Mouse (Mus musculus) layer of hippocampus, postnatal 10 days (tissue): ENCODE measurements around the gene Gfer. TPM values are rescaled to one million over a fixed set of nuclear protein-coding genes. Genes with fewer than 3 reads are reported as not detected.
"Not testable (repeated sequence)": the region's sequence is repeated elsewhere in the genome, so short reads cannot be mapped to it uniquely, and the experiment has no call there.

Experiments used
- DNase-seq, 2 experiments: peaks; one replicate each; pipeline ENCODE4 v3.0.0; 2021; ENCODE audit warnings: low spot score in 2 of 2
- total RNA-seq, 2 experiments: library from RNA; stranded (reverse); gene quantifications; 2 replicates each; pipeline ENCODE4 v1.2.3; 2021

Gene Gfer
- total RNA-seq, 2 experiments from 2014 or later = 19.3 to 22.4 TPM

DNA sequence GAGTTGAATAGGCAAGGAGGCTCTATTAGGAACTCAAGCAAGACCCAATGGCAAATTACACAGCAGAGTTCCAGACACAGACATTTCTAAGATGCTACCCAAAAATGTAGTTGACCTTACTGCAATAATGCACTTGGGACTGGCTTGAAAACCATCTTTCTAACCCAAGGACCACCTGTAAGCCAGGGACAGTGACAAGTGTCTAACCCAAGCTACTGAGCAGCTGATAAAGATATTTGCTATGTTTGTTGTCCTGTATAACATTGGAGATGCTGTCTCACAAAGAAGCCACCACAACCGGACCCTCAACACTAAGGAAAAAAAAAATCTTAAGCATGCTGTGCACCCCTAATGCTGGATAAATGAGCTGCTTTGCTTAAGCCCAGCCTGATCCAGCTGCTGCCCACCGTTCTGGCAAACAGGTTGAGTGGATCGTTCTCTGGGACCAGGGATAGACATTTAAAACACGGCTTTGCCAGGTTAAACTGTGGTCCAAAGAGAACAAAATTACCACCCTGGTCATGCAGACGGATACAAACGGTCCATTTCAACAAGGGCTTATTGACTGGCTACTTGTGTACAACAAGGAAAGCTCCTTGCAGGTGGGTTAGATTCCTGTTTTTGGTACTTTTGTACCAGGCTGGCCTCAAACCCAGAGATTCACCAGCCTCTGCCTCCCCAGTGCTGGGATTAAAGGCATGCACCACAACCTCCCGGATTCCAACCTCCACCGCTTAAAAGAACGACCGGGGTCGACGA lies 27.3 kb upstream of the Gfer start:
- no peak for DNase-seq

DNA sequence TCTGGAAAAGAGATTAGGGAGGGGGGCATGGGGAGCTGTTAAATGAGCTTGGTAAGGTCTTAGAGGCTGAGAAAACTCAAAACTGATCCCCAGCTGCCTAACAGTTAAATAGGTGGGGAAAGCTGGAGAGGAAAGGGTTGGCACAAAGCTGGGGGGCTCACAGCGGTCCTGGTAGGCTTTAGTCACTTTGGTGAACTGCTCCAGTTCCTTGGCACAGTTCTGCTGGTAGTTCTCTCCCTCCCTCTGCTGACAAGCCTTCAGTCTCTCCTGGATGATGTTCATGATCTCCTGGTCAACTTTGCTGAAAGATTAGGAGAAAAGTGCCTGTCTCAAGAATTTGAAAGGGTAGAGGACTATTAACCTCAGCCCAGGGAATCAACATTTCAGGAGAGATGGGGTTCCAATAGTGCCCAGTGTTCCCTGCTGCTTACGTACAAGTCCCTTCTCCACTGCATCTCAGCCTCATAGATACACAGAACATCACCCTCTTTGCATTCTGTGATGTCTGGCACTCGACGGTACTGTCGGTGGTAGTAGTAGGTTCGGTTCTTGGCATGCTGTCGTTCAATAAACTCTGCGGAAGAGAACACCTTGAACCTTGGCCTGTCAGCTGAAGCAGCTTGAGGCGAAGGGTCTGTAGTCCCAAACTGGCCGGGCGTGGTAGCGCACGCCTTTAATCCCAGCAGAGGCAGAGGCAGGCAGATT lies 26.4 kb upstream of the Gfer start:
- no peak for DNase-seq

DNA sequence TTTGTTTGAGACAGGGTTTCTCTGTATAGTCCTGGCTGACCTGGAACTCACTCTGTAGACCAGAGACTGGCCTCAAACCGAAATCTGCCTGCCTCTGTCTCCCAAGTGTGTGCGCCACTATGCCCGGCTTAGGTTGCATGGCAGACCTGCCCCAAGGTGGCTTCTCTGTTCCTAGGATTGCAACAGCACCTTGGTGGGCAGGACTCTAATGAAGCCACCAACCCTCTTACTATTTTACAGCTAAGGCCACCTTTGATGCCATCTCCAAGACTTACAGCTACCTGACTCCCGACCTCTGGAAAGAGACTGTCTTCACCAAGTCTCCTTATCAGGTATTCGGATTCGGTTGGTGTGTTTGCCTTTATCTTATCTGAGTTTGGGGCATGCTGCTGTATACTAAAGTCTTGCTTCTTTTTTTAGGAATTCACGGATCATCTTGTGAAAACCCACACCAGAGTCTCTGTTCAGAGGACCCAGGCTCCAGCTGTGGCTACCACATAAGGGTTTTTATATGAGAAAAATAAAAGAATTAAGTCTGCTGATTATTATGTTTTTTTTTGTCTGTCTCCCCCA lies 25.5 kb upstream of the Gfer start:
- not testable (repeated sequence) for DNase-seq

DNA sequence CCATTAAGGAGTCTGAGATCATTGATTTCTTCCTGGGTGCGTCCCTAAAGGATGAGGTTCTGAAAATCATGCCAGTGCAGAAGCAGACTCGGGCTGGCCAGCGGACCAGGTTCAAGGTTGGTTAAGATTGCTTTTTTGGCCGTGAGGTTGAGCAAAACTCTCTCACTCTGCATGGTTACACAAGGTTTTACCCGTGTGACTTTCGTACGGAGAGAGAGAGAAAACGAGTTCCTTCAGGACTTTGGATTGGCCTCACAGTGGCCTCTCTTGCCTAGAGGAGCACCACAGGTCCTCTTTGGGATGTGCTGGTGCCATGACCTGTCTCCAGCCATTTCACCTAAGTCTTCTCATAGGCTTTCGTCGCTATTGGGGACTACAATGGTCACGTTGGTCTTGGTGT lies 24.7 kb upstream of the Gfer start:
- not testable (repeated sequence) for DNase-seq

DNA sequence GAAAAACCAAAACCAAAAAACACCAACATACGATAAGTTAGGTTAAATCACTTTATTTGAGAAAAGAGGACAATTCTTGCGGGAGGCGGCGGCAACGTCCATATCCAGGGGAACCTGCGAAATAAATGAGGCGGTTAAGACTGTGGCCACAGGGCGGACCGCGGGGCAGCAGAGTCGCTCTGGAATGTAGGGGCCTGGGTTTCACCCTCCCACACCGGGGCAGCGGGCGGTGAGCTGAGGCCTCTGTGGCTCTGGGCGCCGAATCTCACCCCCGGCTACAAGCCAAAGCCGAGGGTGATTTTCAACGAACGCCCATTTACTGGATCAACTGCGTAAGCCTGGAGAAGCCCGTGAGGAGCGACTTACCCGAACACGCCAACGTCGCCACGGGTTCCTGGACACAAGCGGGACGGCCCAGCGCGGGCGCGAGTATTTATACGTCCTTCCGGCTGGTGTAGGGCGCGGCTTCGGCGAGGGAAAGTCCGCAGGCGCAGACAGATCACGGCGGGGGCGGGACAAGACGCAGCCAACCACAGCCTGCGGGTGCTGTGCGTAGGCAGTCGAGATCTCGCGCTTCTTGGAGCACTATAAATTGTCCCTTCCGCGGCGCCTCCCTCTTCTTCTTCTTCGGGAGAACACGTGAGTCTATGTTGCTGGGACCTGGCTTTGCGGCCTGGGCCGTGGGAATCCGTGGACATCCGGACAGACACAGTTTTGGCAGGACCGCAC lies 23.7 kb upstream of the Gfer start:
- DNase-seq = peak; percentile 96 to 98

DNA sequence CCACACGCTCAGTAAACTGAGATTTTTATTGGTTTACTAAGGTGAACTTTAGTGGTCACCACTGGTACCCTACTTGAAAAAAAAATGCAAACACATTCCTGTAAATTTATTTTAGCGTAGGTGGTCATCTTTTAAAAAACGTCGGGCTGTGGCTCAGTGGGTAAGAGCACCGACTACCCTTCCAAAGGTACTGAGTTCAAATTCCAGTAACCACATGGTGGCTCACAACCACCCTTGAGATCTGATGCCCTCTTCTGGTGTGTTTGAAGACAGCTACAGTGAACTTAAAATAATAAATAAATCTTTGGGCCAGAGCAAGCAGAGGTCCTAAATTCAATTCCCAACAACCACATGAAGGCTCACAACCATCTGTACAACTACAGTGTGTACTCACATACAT lies 23.0 kb upstream of the Gfer start:
- DNase-seq = not testable (repeated sequence)

DNA sequence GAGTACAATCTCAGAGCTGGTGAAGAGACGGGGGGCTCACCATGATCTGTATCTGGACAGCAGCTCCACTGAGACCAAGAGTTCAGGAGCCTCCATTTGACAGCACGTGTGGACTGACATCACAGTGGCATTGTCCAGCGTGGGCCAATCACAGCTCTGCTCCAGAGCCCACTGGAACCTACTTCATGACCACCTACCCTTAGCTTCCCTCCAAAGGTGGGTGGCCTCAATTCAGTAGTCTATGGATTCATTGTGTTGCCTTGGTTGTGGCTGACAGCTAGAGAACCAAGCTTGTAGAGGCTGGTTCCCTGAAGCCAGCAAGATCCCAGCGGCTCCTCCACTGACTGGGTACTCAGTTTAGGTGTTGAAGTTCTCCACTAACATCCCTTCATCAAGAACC lies 22.0 kb upstream of the Gfer start, which contains the start of the genes Rnf151 and Rps2:
Rnf151 (minus strand) TSS at position 121 of the 400 bp plus-strand sequence.
Rps2 (plus strand) TSS at position 174 of the 400 bp plus-strand sequence.
- no peak for DNase-seq

DNA sequence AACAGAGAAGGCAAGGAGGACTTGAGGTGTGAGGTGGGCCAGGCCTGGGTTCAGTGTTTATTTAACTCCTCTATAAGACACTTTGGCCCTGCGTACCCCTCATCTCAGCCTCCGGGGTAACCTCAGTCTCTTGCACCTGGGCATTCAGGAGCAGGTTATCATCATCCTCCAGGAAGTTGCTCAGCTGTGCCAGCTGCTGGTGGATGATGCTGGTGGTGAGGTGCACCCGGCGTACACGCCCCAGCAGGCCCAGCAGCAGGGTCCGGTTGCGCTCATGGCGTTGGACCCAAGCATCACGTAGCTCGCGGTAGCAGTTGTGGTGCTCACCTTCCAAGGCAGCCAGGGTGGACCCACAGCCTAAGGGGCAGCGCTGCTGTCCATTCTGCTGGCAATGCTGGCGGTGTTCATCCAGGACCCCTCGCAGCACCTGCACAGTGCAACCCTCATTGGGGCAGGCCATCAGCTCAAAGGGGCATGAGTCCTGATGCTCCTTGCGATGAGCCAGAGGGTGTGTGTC lies 20.3 kb upstream of the Gfer start:
- no peak for DNase-seq

DNA sequence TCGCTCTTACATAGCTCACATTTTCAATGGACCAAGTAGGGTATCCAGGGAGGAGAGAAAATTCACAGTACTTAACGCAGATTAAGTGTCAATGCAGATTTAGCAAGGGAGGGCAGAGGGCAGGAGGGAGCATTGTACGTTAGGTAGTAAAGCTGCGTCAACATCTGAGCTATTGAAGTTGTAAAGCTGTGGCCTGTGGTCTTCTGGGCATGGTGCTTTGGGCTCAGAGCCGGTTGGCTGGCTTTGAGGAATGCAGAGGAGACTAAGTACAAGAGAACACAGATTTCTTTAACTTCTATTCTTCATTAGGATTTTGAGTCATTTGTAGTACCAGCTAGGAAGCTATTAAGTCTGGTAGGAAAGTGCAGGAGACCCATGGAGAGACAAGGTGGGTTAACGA lies 19.6 kb upstream of the Gfer start:
- no peak for DNase-seq

DNA sequence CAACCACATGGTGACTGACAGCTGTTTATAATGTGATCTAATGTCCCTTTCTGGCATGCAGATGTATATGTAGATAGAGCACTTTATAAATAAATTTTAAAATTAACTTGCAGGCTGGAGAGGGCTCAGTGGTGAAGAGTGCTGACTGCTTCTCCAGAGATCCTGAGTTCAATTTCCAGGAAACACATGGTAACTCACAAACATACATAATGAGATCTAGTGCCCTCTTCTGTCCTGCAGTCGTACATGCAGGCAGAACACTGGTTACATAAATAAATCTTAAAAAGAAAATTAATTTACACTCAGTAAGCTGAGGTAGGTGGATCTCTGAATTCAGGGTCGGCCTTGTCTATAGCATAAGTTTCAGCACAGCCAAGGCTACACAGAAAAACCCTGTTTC lies 12.7 kb upstream of the Gfer start:
- DNase-seq = no peak

DNA sequence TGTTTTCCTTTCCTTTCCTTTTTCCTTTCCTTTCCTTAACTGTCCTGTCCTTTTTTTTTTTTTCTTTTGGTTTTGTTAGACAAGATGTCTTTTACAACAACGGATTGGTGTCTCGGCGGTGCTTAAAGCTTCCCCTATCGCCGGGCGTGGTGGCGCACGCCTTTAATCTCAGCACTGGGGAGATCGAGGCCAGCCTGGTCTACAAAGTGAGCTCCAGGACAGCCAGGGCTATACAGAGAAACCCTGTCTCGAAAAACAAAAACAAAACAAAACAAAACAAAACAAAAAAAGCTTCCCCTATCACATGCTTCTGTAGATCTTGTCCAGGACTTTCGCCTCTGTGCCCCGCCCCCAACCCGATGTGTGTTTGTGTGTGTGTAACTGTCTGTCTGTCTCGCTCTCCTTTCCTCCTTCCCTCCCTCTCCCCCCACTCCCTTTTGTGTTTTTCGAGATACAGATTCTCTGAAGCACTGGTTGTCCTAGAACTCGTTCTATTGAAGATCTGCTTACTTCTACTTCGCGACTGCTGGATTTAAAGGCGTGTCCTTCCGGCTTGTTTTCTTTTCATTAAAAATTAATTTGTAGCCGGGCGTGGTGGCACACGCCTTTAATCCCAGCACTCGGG lies 12.0 kb upstream of the Gfer start:
- no peak for DNase-seq

DNA sequence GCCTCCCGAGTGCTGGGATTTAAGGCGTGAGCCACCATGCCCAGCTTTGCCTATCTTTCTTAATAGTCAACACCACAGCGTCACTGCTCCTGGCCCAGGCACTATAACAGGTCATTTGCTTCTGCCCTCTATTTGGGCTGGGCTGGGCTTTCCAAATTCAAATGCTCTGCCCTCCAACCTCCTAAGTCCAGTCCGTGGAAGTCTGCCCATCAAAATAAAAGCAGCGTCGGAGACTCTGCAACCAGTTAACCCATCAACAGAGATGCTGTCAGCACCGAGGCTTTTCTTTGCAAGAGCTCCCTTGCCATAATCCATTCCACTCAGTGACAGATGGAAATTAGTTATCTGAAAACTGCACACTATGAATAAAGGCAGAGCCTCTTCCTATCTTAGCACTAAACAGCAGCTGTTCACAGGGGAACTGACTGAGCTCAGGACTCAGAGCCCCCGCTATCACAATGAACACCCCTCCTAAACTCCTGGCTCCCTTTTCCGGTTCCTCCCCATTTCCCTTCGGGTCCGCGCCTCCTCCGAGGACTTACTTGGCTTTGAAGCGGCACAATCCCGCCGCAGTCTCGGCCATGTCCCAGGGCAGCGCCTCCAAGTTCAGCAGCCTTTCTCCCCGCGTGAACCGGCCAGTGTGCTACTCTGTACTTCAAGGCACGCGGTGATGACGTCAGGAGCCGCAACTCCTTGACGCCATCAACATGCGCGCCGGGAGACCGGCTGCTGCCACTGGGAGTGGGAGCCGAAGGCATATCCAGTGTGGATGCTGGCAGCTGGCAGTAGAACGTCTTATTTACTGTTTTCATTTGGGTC lies 11.2 kb upstream of the Gfer start, which contains the start of gene Tbl3:
Tbl3 (minus strand) TSS at position 679 of the 819 bp plus-strand sequence.
- peak; percentile 96 for DNase-seq

DNA sequence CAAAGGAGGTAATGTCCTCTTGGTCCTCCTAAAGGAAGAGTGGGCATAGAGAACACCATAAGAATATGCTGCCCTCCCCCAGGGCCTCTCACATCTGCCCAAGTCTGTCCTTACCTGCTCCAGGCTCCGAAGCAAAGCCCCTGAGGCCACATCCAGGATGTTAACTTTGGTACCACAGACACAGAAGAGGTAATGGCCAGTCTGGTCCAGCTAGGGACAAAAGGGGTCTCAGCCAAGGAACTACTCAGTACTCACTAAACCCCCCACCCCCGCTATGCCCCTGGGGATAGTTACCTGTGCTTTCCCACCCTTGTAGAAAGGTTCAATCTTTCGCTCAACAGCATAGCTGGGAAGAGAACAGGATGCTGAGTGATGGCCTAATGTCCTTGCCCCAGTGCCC lies 9.9 kb upstream of the Gfer start:
- DNase-seq = no peak

DNA sequence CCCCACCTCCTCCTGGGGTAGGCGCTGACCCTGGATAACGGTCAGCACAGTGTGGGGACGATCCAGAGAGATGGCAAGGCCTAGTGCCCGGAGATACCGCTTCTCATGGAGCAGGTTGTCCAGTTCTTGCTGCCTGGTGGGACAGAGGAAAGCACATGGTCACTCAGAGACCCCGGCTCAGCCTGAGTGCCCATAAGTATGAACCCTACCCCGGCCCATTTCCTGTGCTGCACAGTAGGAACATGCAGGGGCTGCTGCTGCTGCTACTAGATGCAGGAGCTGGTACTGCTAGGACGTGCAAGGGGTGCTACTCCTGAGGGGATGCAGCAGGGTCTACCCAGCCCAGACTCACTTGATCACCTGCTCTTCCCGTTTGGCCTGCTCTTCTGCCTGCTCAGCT lies 5.3 kb upstream of the Gfer start:
- no peak for DNase-seq

DNA sequence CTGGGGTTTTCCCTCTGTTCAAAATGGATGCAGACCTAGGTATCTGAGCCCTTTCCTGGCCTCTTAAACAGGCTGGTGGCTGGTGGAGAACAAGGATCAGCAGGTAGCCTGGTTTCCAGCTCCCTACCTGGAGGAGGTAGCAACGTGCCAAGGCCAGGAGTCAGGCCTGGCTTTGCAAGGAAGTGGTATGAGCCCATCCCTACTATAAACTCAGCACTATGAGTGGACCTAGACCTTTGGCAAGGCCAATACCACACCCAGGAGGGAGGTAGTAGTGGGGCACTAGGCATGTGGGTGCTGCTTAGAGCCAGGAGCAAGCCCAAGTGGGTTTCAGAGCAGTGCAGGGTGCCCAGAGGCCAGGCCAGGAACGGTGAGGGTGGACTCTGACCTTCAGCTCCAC lies 3.5 kb upstream of the Gfer start:
- DNase-seq = no peak

DNA sequence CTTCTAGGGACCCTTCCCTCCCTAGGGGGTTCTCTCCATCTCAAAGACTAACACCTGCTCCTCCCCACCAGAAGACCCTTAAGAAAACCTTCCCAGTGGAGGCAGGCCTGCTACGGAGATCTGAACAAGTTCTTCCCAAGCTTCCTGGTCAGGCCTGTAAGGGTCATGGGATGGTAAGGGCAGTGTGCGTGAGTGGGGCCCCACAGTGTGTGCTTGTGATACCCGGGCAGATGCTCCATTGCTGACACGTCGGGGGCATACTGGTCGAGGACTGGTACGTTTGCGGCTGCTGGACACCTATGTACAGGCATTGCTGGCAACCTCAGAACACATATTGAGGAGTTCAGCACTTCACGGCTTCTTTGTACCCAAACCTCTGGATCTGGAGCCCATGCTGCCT lies 2.8 kb upstream of the Gfer start:
- DNase-seq = no peak

DNA sequence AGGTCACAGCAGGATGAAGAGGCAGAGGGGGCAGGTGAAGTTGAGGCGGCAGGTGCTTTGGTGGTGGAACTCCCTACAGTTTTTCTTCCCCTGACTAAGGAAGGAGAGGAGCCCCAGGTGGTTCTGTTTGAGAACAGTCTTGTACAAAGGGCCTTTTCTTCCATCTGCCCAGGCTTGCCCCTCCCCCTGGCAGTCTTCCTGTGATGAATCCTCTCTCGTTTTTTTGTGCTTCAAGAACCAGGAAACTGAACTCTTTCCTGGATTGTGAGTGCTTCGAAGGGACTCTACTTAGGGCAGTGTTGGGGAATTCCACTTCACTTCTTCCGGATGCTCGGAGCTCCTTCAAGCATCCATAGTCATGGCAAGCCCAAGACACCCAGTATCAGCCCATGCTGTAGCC lies 2.0 kb upstream of the Gfer start:
- DNase-seq = no peak

DNA sequence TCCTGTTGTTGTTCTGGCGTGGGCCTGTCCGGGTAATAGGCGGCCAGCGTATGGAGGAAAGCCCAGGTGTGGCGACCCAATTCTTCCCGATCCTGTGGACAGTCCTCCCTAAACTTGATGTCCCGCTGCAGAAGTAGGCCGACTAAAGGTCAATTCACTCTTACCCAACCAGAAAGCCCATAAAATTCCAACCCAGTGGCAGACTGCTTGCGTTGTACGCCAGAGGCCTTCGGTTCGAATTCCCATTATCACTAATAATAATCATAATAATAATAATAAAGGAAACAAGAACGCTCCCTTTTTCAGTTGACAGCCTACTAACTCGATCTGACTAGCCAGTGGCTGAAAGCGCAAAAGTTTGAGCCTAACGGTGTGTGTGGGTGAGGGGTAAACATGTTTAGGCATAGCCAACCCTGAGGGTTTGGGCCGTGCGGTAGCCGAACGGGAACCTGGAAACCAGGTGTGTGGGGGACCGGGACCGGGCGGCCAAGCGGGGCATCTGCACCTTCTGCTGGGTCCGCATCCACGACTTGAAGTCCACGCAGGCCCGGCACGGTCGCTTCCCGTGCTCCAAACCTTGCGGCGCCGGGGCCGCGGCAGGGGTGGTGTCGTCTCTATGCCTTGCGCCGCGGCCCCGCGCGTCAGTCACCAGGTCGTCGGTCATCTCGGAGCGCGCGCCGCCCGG lies 488 bp downstream of the Gfer start:
- peak in 1 of 2 experiments; percentile 28 for DNase-seq

DNA sequence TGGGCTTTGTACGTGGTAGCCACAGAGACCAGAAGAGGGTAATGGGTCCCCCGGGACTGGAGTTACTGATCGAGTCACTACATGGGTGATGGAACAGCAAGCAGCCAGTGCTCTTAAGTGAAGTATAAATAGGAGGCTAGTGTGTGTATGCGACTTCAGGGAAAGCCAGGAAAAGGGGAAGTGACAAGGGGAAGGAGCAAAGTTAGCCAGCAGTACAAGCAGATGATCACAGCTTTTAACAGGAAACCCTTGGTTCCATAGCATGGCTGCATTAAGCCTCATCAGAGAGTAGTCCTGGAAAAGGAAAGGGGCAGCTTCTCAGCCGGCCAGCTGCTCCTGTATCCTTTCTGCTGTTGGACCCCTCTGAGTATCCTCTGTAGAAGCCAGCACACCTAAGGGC lies 3.6 kb downstream of the Gfer start:
- DNase-seq = no peak
